Mouse (Mus musculus): ENCODE measurements around the gene 6030468B19Rik. TPM values are rescaled to one million over a fixed set of nuclear protein-coding genes. Genes with fewer than 3 reads are reported as not detected.

Gene 6030468B19Rik
- polyA plus RNA-seq (2016; fragmentation: Nextera tagmentation; extraction: Ambion mirVana): 0.42 TPM in 1 of 2 replicates, not detected in the other

- Histone ChIP-seq H3K27me3 (replicated peaks) (no peaks in the 10 kb centered on the region), H3K4me3 (no peak within 1 kb of the TSS), H3K4me2 (replicated peaks) (0 out of 2 replicates have a peak within 1 kb of the TSS, but pooled peaks have one; percentile 5), H3K27ac (no peak within 1 kb of the TSS), H3K36me3 (no peaks in the 10 kb centered on the region), H3K4me1 (0 out of 2 replicates have a peak, but pooled peaks cover 9% of the 10 kb centered on the region), H3K9me3 (no peaks in the 10 kb centered on the region), H3K9ac (no peak within 1 kb of the TSS)
- 62% methylated on average over 9 of the region's 9 CpGs for WGBS
- ATAC-seq (ENCODE audit: low FRiP score, low read depth): no peak
Observed at GRCm38 (mm10) chr11:117797511-117798159, at the start of gene 6030468B19Rik. TSS of gene 6030468B19Rik (plus strand) at chr11:117797660.

- Histone ChIP-seq H3K4me2 (replicated peaks) (no peak overlapping the region), H3K27ac (no peak overlapping the region), H3K27me3 (replicated peaks) (no peaks in the 10 kb centered on the region), H3K9me3 (no peaks in the 10 kb centered on the region), H3K4me1 (no peaks in the 10 kb centered on the region), H3K9ac (no peak overlapping the region), H3K36me3 (peaks cover 95% of the 10 kb centered on the region), H3K4me3 (no peak overlapping the region)
- 91% methylated on average over 4 of the region's 4 CpGs for WGBS
- no peak for ATAC-seq (ENCODE audit: low FRiP score, low read depth)
Observed at GRCm38 (mm10) chr11:117748628-117749027, 48.8 kb upstream of the 6030468B19Rik start.

- Histone ChIP-seq H3K4me3 (no peak overlapping the region), H3K27ac (no peak overlapping the region), H3K9me3 (no peaks in the 10 kb centered on the region), H3K9ac (no peak overlapping the region), H3K4me1 (no peaks in the 10 kb centered on the region), H3K4me2 (replicated peaks) (no peak overlapping the region), H3K36me3 (peaks cover 95% of the 10 kb centered on the region), H3K27me3 (replicated peaks) (no peaks in the 10 kb centered on the region)
- no peak for ATAC-seq (ENCODE audit: low FRiP score, low read depth)
- 93% methylated on average over 10 of the region's 10 CpGs for WGBS
Observed at GRCm38 (mm10) chr11:117749414-117749813, 48.0 kb upstream of the 6030468B19Rik start.

- Histone ChIP-seq H3K4me1 (no peaks in the 10 kb centered on the region), H3K4me3 (no peak overlapping the region), H3K27me3 (replicated peaks) (no peaks in the 10 kb centered on the region), H3K4me2 (replicated peaks) (no peak overlapping the region), H3K9me3 (no peaks in the 10 kb centered on the region), H3K27ac (no peak overlapping the region), H3K9ac (no peak overlapping the region), H3K36me3 (peaks cover 96% of the 10 kb centered on the region)
- 90% methylated on average over 6 of the region's 6 CpGs for WGBS
- ATAC-seq (ENCODE audit: low FRiP score, low read depth): no peak
Observed at GRCm38 (mm10) chr11:117751544-117751943, 45.9 kb upstream of the 6030468B19Rik start.

GRCm38 (mm10) chr11:117755891-117756290, 41.6 kb upstream of the 6030468B19Rik start:
- H3K4me3 ChIP-seq: no peak overlapping the region
- 94% methylated on average over 7 of the region's 7 CpGs for WGBS
- no peak overlapping the region for H3K9ac ChIP-seq
- no peak overlapping the region for H3K27ac ChIP-seq
- peaks cover 97% of the 10 kb centered on the region for H3K36me3 ChIP-seq
- no peak for ATAC-seq (ENCODE audit: low FRiP score, low read depth)
- H3K4me2 ChIP-seq (replicated peaks): no peak overlapping the region
- H3K9me3 ChIP-seq: no peaks in the 10 kb centered on the region
- H3K4me1 ChIP-seq: no peaks in the 10 kb centered on the region
- H3K27me3 ChIP-seq (replicated peaks): no peaks in the 10 kb centered on the region

GRCm38 (mm10) chr11:117759267-117759666, 38.2 kb upstream of the 6030468B19Rik start:
- Histone ChIP-seq H3K36me3 (peaks cover 91% of the 10 kb centered on the region), H3K4me1 (no peaks in the 10 kb centered on the region)
- WGBS: 94% methylated on average over 10 of the region's 10 CpGs

DNA sequence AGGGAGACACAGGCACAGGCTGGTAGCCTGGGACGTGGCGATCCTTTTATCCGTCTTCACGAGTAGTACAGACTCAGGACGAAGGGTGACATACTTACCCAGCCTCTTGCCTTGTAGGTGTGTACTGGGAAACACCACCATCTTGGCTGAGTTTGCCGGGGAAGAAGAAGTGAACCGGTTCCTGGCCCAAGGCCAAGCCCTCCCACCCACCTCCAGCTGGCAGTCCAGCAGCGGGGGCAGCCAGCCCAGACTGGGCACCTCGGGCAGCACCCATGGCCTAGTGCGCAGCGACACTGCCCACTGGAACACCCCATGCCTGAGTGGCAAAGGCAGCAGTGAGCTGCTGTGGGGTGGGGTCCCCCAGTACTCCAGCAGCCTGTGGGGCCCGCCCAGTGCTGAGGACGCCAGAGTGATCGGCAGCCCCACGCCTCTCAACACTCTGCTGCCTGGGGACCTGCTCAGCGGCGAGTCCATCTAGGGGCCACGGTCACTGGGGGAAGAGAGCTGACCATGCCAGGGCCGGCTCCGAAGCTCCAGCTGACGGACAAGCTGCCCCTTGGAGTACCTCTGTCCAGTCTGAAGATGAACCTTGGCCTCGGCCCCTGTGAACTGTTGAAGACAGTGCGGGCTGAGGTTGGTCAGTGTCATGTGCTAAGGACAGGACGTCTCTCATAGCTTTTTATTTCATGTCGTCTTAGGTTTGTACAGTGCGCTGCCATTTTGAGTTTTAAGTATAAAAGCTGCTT, 36.9 kb upstream of the 6030468B19Rik start:
- 95% methylated on average over 26 of the region's 26 CpGs for WGBS
- Histone ChIP-seq H3K4me3 (no peak overlapping the region), H3K9me3 (no peaks in the 10 kb centered on the region), H3K9ac (no peak overlapping the region), H3K4me2 (replicated peaks) (no peak overlapping the region), H3K4me1 (no peaks in the 10 kb centered on the region), H3K27ac (no peak overlapping the region), H3K36me3 (peaks cover 91% of the 10 kb centered on the region), H3K27me3 (replicated peaks) (no peaks in the 10 kb centered on the region)
- no peak for ATAC-seq (ENCODE audit: low FRiP score, low read depth)

More at GRCm38 (mm10) chr11:117759267-117759666, 38.2 kb upstream of the 6030468B19Rik start:
- Histone ChIP-seq H3K4me2 (replicated peaks) (no peak overlapping the region), H3K27me3 (replicated peaks) (no peaks in the 10 kb centered on the region), H3K9me3 (no peaks in the 10 kb centered on the region), H3K9ac (no peak overlapping the region), H3K4me3 (no peak overlapping the region), H3K27ac (no peak overlapping the region)
- no peak for ATAC-seq (ENCODE audit: low FRiP score, low read depth)

DNA sequence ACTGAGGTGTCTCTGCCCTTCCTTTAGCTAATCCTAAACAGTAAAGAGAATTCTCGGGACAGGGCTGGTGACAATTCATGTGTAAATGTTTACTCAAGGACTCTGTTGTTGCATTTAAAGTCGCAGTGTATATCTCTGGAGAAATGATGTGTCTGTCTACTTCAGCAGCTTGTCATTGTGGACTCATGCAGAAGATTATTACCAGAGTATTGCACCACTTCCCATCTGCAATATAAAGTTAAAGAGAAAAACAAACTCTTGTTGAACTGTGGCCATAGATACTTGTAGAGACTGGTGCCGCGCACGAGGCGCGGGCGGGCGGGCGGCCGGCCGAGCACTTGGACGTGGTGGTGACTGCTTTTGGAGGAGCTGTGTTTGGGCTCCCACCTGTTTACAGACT, 35.7 kb upstream of the 6030468B19Rik start:
- Histone ChIP-seq H3K27me3 (replicated peaks) (no peaks in the 10 kb centered on the region), H3K9ac (no peak overlapping the region), H3K27ac (no peak overlapping the region), H3K4me1 (no peaks in the 10 kb centered on the region), H3K36me3 (peaks cover 91% of the 10 kb centered on the region), H3K4me2 (replicated peaks) (no peak overlapping the region), H3K4me3 (no peak overlapping the region), H3K9me3 (no peaks in the 10 kb centered on the region)
- no peak for ATAC-seq (ENCODE audit: low FRiP score, low read depth)
- 93% methylated on average over 13 of the region's 13 CpGs for WGBS

- Histone ChIP-seq H3K36me3 (peaks cover 86% of the 10 kb centered on the region), H3K4me2 (replicated peaks) (no peak overlapping the region), H3K27me3 (replicated peaks) (no peaks in the 10 kb centered on the region), H3K4me3 (no peak overlapping the region), H3K27ac (no peak overlapping the region), H3K9me3 (no peaks in the 10 kb centered on the region), H3K4me1 (no peaks in the 10 kb centered on the region), H3K9ac (no peak overlapping the region)
- no peak for ATAC-seq (ENCODE audit: low FRiP score, low read depth)
- 92% methylated on average over 12 of the region's 12 CpGs for WGBS
Observed at GRCm38 (mm10) chr11:117762246-117762645, 35.2 kb upstream of the 6030468B19Rik start.

DNA sequence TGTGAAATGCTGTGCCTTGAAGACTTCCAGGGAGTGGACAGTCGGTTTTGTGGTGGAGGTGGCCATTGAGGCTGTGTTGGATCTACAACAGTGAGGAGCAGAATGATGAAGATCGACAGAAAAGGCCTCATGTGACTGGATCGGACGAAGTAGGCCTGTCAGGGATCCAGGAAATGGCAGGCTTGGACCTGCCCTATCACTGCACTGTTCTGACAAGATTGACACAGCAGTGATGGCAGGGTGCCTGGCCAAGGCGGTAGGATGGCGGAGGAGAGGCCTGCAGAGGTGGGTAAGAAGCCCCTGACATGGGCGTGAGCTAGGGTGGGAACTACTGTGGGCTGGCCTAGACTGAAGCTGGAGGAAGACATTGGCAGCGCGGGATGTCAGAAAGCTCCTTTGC, 33.1 kb upstream of the 6030468B19Rik start:
- H3K4me3 ChIP-seq: no peak overlapping the region
- H3K4me1 ChIP-seq: peaks cover 7% of the 10 kb centered on the region
- no peak overlapping the region for H3K9ac ChIP-seq
- H3K27ac ChIP-seq: no peak overlapping the region
- WGBS: 93% methylated on average over 9 of the region's 9 CpGs
- H3K4me2 ChIP-seq (replicated peaks): no peak overlapping the region
- peaks cover 65% of the 10 kb centered on the region for H3K36me3 ChIP-seq
- H3K9me3 ChIP-seq: no peaks in the 10 kb centered on the region
- no peak for ATAC-seq (ENCODE audit: low FRiP score, low read depth)
- no peaks in the 10 kb centered on the region for H3K27me3 ChIP-seq (replicated peaks)

- Histone ChIP-seq H3K4me2 (replicated peaks) (no peak overlapping the region), H3K36me3 (peaks cover 55% of the 10 kb centered on the region), H3K4me1 (peaks cover 15% of the 10 kb centered on the region), H3K27ac (no peak overlapping the region), H3K4me3 (no peak overlapping the region), H3K27me3 (replicated peaks) (no peaks in the 10 kb centered on the region), H3K9ac (no peak overlapping the region), H3K9me3 (no peaks in the 10 kb centered on the region)
- 95% methylated on average over 5 of the region's 5 CpGs for WGBS
- no peak for ATAC-seq (ENCODE audit: low FRiP score, low read depth)
Observed at GRCm38 (mm10) chr11:117765361-117765760, 32.1 kb upstream of the 6030468B19Rik start.

GRCm38 (mm10) chr11:117766275-117766674, 31.2 kb upstream of the 6030468B19Rik start:
- Histone ChIP-seq H3K4me2 (replicated peaks) (no peak overlapping the region), H3K9me3 (no peaks in the 10 kb centered on the region), H3K27ac (no peak overlapping the region), H3K4me1 (peaks cover 19% of the 10 kb centered on the region), H3K27me3 (replicated peaks) (no peaks in the 10 kb centered on the region), H3K9ac (no peak overlapping the region), H3K36me3 (peaks cover 46% of the 10 kb centered on the region), H3K4me3 (no peak overlapping the region)
- ATAC-seq (ENCODE audit: low FRiP score, low read depth): no peak
- WGBS: 88% methylated on average over 3 of the region's 3 CpGs
